24 mouse cellular contexts compared by ENCODE assay signal in the genomic region with DNA sequence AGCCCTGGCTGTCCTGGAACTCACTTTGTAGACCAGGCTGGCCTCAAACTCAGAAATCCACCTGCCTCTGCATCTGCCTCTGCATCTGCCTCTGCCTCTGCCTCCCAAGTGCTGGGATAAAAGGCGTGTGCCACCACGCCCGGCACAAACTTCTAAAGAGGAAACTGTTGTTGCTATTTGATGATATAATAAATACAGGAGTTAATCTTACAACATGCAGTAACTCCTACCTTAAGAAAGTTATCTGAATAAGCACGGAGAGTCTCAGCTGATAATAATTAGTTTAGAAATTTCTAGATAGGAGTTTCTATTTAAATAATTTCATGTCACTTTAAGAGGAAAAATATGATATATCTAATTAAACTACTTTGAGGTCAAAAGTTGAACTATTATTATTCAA.
DNase-seq lines count a peak whose midpoint lies in the region; ATAC-seq and TF ChIP-seq lines count a peak whose summit lies in the region.
"Had no signal": no experiment of that assay in that cellular context is flagged by ENCODE, and none has a peak within 500 bp of the region (broad histone marks: within the 10 kb centered on the region; RNA-seq: fewer than 3 reads in every experiment).

No protein-coding gene starts in this region.

- no peak overlapping the region for H3K4me2 ChIP-seq in heart, embryonic 13.5 days
- no peak overlapping the region for H3K4me2 ChIP-seq in liver, embryonic 12.5 days
- H3K4me2 ChIP-seq in liver, postnatal 0 days (ENCODE audit: low read depth, low read length), result no peak overlapping the region
- H3K4me2 ChIP-seq in liver, embryonic 15.5 days, result no peak overlapping the region
- H3K4me2 ChIP-seq in midbrain, embryonic 15.5 days, result no peak overlapping the region
- H3K4me2 ChIP-seq: embryonic facial prominence, embryonic 13.5 days; forebrain, embryonic 12.5 days; forebrain, embryonic 15.5 days; hindbrain, embryonic 12.5 days; hindbrain, embryonic 15.5 days had no signal

- no peaks in the 10 kb centered on the region for H3K79me2 ChIP-seq in heart, adult 2 months (replicated peaks; ENCODE audit: control insufficient read depth, insufficient read depth, low read length)

- no peak overlapping the region for H3K4me3 ChIP-seq in heart, embryonic 13.5 days
- H3K4me3 ChIP-seq in heart, adult 2 months, result no peak overlapping the region
- H3K4me3 ChIP-seq in liver, embryonic 12.5 days, result no peak overlapping the region
- H3K4me3 ChIP-seq in liver, postnatal 0 days (ENCODE audit: low read depth, low read length), result no peak overlapping the region
- H3K4me3 ChIP-seq in liver, embryonic 15.5 days (replicated peaks), result no peak overlapping the region
- no peak overlapping the region for H3K4me3 ChIP-seq in midbrain, embryonic 15.5 days
- H3K4me3 ChIP-seq: embryonic facial prominence, embryonic 10.5 days; embryonic facial prominence, embryonic 13.5 days; forebrain, embryonic 12.5 days; forebrain, embryonic 15.5 days; heart, embryonic 15.5 days; hindbrain, embryonic 12.5 days; hindbrain, embryonic 15.5 days had no signal

- H3K36me3 ChIP-seq in heart, embryonic 13.5 days, result no peaks in the 10 kb centered on the region
- peaks cover 3% of the 10 kb centered on the region for H3K36me3 ChIP-seq in heart, adult 2 months (ENCODE audit: control insufficient read depth, insufficient read depth, low read length)
- H3K36me3 ChIP-seq in liver, embryonic 12.5 days, result no peaks in the 10 kb centered on the region
- no peaks in the 10 kb centered on the region for H3K36me3 ChIP-seq in liver, postnatal 0 days (replicated peaks; ENCODE audit: insufficient read depth, low read length)
- H3K36me3 ChIP-seq in liver, embryonic 15.5 days (replicated peaks), result no peaks in the 10 kb centered on the region
- H3K36me3 ChIP-seq in midbrain, embryonic 15.5 days (replicated peaks), result no peaks in the 10 kb centered on the region
- H3K36me3 ChIP-seq: embryonic facial prominence, embryonic 10.5 days; embryonic facial prominence, embryonic 13.5 days; forebrain, embryonic 12.5 days; forebrain, embryonic 15.5 days; heart, embryonic 15.5 days; hindbrain, embryonic 12.5 days; hindbrain, embryonic 15.5 days had no signal

- no peak for TF ChIP-seq EP300 in heart, adult 2 months (IDR thresholded peaks at IDR 0.05; ENCODE audit: insufficient read depth, low read depth, low read length)
- TF ChIP-seq EP300 in liver, postnatal 0 days (IDR thresholded peaks at IDR 0.05; ENCODE audit: low read depth), result no peak

- no peak for ATAC-seq in heart, embryonic 13.5 days (ENCODE audit: extremely low read depth, insufficient number of reproducible peaks, low FRiP score, low TSS enrichment)
- ATAC-seq in liver, embryonic 12.5 days, result peak; percentile 33; the same call in 1 of the 2 replicates
- ATAC-seq in liver, postnatal 0 days, result no peak
- peak; percentile 34 for ATAC-seq in liver, embryonic 15.5 days (ENCODE audit: insufficient read depth)
- no peak for ATAC-seq in frontal cortex, adult (ENCODE audit: low TSS enrichment)
- ATAC-seq in midbrain, embryonic 15.5 days (replicated peaks), result no peak
- ATAC-seq: forebrain, embryonic 15.5 days; Patski had no signal

- H3K4me1 ChIP-seq in heart, embryonic 13.5 days, result peaks cover 28% of the 10 kb centered on the region
- peaks cover 5% of the 10 kb centered on the region for H3K4me1 ChIP-seq in heart, adult 2 months (ENCODE audit: control insufficient read depth, insufficient read depth, low read length)
- peaks cover 31% of the 10 kb centered on the region for H3K4me1 ChIP-seq in liver, embryonic 12.5 days
- H3K4me1 ChIP-seq in liver, postnatal 0 days (ENCODE audit: insufficient read depth), result peaks cover 3% of the 10 kb centered on the region; the same call in 1 of the 2 replicates
- peaks cover 19% of the 10 kb centered on the region for H3K4me1 ChIP-seq in liver, embryonic 15.5 days (replicated peaks)
- H3K4me1 ChIP-seq in midbrain, embryonic 15.5 days, result no peaks in the 10 kb centered on the region
- H3K4me1 ChIP-seq: embryonic facial prominence, embryonic 13.5 days; forebrain, embryonic 12.5 days; forebrain, embryonic 15.5 days; hindbrain, embryonic 15.5 days had no signal

- WGBS in heart, embryonic 13.5 days, result 66% methylated on average over 4 of the region's 4 CpGs
- WGBS in heart, adult 2 months, result 77% methylated on average over 4 of the region's 4 CpGs
- 32% methylated on average over 4 of the region's 4 CpGs for WGBS in liver, embryonic 12.5 days (ENCODE audit: insufficient replicate concordance)
- WGBS in liver, postnatal 0 days (ENCODE audit: insufficient replicate concordance), result 44% methylated on average over 4 of the region's 4 CpGs
- 20% methylated on average over 4 of the region's 4 CpGs for WGBS in liver, embryonic 15.5 days (ENCODE audit: insufficient replicate concordance)
- 96% methylated on average over 4 of the region's 4 CpGs for WGBS in midbrain, embryonic 15.5 days

- H3K9me3 ChIP-seq in heart, embryonic 13.5 days, result no peaks in the 10 kb centered on the region
- no peaks in the 10 kb centered on the region for H3K9me3 ChIP-seq in liver, embryonic 12.5 days (replicated peaks)
- H3K9me3 ChIP-seq in liver, postnatal 0 days (ENCODE audit: low read length), result no peaks in the 10 kb centered on the region
- no peaks in the 10 kb centered on the region for H3K9me3 ChIP-seq in liver, embryonic 15.5 days (replicated peaks)
- H3K9me3 ChIP-seq in midbrain, embryonic 15.5 days, result no peaks in the 10 kb centered on the region
- H3K9me3 ChIP-seq: embryonic facial prominence, embryonic 10.5 days; embryonic facial prominence, embryonic 13.5 days; forebrain, embryonic 12.5 days; forebrain, embryonic 15.5 days; heart, embryonic 15.5 days; hindbrain, embryonic 12.5 days; hindbrain, embryonic 15.5 days had no signal

- TF ChIP-seq CTCF in heart, adult 2 months (IDR thresholded peaks at IDR 0.05), result no peak
- TF ChIP-seq CTCF in liver, postnatal 0 days (IDR thresholded peaks at IDR 0.05; ENCODE audit: low read depth), result no peak

- no peak overlapping the region for H3K9ac ChIP-seq in heart, embryonic 13.5 days
- H3K9ac ChIP-seq in heart, adult 2 months (ENCODE audit: low read depth, low read length), result no peak overlapping the region
- H3K9ac ChIP-seq in liver, embryonic 12.5 days, result no peak overlapping the region
- H3K9ac ChIP-seq in liver, postnatal 0 days (replicated peaks), result no peak overlapping the region
- no peak overlapping the region for H3K9ac ChIP-seq in liver, embryonic 15.5 days
- H3K9ac ChIP-seq in midbrain, embryonic 15.5 days, result no peak overlapping the region
- H3K9ac ChIP-seq: embryonic facial prominence, embryonic 13.5 days; forebrain, embryonic 12.5 days; forebrain, embryonic 15.5 days; heart, embryonic 15.5 days; hindbrain, embryonic 12.5 days; hindbrain, embryonic 15.5 days had no signal

- H3K27me3 ChIP-seq in heart, embryonic 13.5 days (replicated peaks), result no peaks in the 10 kb centered on the region
- no peaks in the 10 kb centered on the region for H3K27me3 ChIP-seq in heart, adult 2 months (ENCODE audit: control insufficient read depth, insufficient read depth, low read length)
- no peaks in the 10 kb centered on the region for H3K27me3 ChIP-seq in liver, embryonic 12.5 days (replicated peaks)
- no peaks in the 10 kb centered on the region for H3K27me3 ChIP-seq in liver, postnatal 0 days (ENCODE audit: insufficient read depth, low read length)
- H3K27me3 ChIP-seq in liver, embryonic 15.5 days, result no peaks in the 10 kb centered on the region
- no peaks in the 10 kb centered on the region for H3K27me3 ChIP-seq in midbrain, embryonic 15.5 days (replicated peaks)
- H3K27me3 ChIP-seq: embryonic facial prominence, embryonic 13.5 days; forebrain, embryonic 12.5 days; forebrain, embryonic 15.5 days; heart, embryonic 15.5 days; hindbrain, embryonic 12.5 days; hindbrain, embryonic 15.5 days; Patski had no signal

- TF ChIP-seq POLR2A in heart, adult 2 months (IDR thresholded peaks at IDR 0.05; ENCODE audit: insufficient read depth, low read depth, low read length), result no peak

- DNase-seq in heart, adult 2 months, result no peak
- no peak for DNase-seq in liver, postnatal 0 days
- DNase-seq: adrenal gland, postnatal 10 days; adrenal gland, postnatal 36 days; cerebellum, adult 11 months; cerebellum, adult 2 months; cerebellum, postnatal 10 days; cerebellum, postnatal 36 days; embryo, embryonic 11 days; gastrocnemius, postnatal 10 days; gastrocnemius, postnatal 36 days had no signal

- peak overlapping the region; percentile 78 for H3K27ac ChIP-seq in heart, embryonic 13.5 days (replicated peaks)
- no peak overlapping the region for H3K27ac ChIP-seq in heart, adult 2 months
- no peak overlapping the region for H3K27ac ChIP-seq in liver, embryonic 12.5 days
- H3K27ac ChIP-seq in liver, postnatal 0 days (ENCODE audit: low read depth), result no peak overlapping the region
- H3K27ac ChIP-seq in liver, embryonic 15.5 days (replicated peaks), result no peak overlapping the region
- no peak overlapping the region for H3K27ac ChIP-seq in midbrain, embryonic 15.5 days
- H3K27ac ChIP-seq: embryonic facial prominence, embryonic 10.5 days; embryonic facial prominence, embryonic 13.5 days; forebrain, embryonic 12.5 days; forebrain, embryonic 15.5 days; hindbrain, embryonic 12.5 days; hindbrain, embryonic 15.5 days had no signal

- intact Hi-C loops in heart, adult 2 months (cut with DNase I), result no loop called here

Comparison
In these comparisons a context has a peak if more than half of its experiments do, and no peak if none do; other contexts are left out.
1. ATAC-seq: peak in liver, embryonic 12.5 days (single experiment) and liver, embryonic 15.5 days (single experiment); none in heart, embryonic 13.5 days (single experiment), liver, postnatal 0 days (single experiment), frontal cortex, adult (single experiment) and midbrain, embryonic 15.5 days (single experiment).